Mouse (Mus musculus) olfactory bulb, adult 2 months (tissue): ENCODE measurements around the gene Zfp593.

Source experiments
- CTCF ChIP-seq: fragments of 200-500 bp; IDR thresholded peaks from 2 replicates; pipeline ENCODE4 v1.5.1; 2012; ENCODE audit warnings: low read depth, mild to moderate bottlenecking, low read length, moderate library complexity; ENCODE audit not compliant: insufficient read depth
- POLR2A ChIP-seq: fragments of 200-500 bp; IDR thresholded peaks from 2 replicates; pipeline ENCODE4 v1.6.1; 2012; ENCODE audit warnings: mild to moderate bottlenecking, low read depth, low read length, moderate library complexity; ENCODE audit not compliant: insufficient read depth

- TF ChIP-seq CTCF (no peak), POLR2A (no peak)
These were observed 7.7 kb upstream of the Zfp593 start for GRCm38 (mm10) chr4:134252911-134253721.
